Mouse (Mus musculus) MEL (cell line): ENCODE measurements around the gene Gnai1.

Source experiments
- CHD1 ChIP-seq: IDR thresholded peaks from 2 replicates; pipeline ENCODE4 v1.6.1; 2012; ENCODE audit warnings: low read depth, mild to moderate bottlenecking, inconsistent platforms, low read length, improper control_type of control experiment
- CTCF ChIP-seq, 3 experiments: IDR thresholded peaks in 2 of 3; conservative IDR thresholded peaks in 1 of 3; 2 replicates each; pipeline ENCODE4 v1.5.1; 2011 to 2012; ENCODE audit warnings: low read length in 3 of 3, low read depth in 2 of 3, mild to moderate bottlenecking in 2 of 3, improper control_type of control experiment in 1 of 3, inconsistent platforms in 1 of 3, mixed read lengths in 1 of 3, moderate library complexity in 1 of 3; ENCODE audit not compliant: control insufficient read depth in 1 of 3, insufficient read depth in 1 of 3, poor library complexity in 1 of 3, severe bottlenecking in 1 of 3
- MAFK ChIP-seq: IDR thresholded peaks from 2 replicates; pipeline ENCODE4 v1.6.1; 2011; ENCODE audit warnings: low read depth, mild to moderate bottlenecking, low read length, improper control_type of control experiment, borderline replicate concordance
- MAX ChIP-seq: IDR thresholded peaks from 2 replicates; pipeline ENCODE4 v1.6.1; 2011; ENCODE audit warnings: low read length, improper control_type of control experiment
- NELFE ChIP-seq: IDR thresholded peaks from 2 replicates; pipeline ENCODE4 v1.6.1; 2011; ENCODE audit warnings: low read depth, low read length, improper control_type of control experiment
- POLR2A ChIP-seq, 2 experiments: IDR thresholded peaks; 2 replicates each; pipeline ENCODE4 v1.6.1; 2011 to 2012; ENCODE audit warnings: low read length in 2 of 2, mild to moderate bottlenecking in 2 of 2, control low read depth in 1 of 2, improper control_type of control experiment in 1 of 2, low read depth in 1 of 2, moderate library complexity in 1 of 2; ENCODE audit not compliant: control insufficient read depth in 1 of 2, insufficient read depth in 1 of 2, poor library complexity in 1 of 2
- SMC3 ChIP-seq: IDR thresholded peaks from 2 replicates; pipeline ENCODE4 v1.6.1; 2011; ENCODE audit warnings: low read depth, low read length, improper control_type of control experiment
- TCF12 ChIP-seq: IDR thresholded peaks from 2 replicates; pipeline ENCODE4 v1.6.1; 2014; ENCODE audit warnings: low read depth, mild to moderate bottlenecking, inconsistent platforms, low read length, improper control_type of control experiment, moderate library complexity

- TF ChIP-seq CHD1: no peak
- TF ChIP-seq MAFK: no peak
- TF ChIP-seq POLR2A (IDR thresholded peaks at IDR 0.05; ENCODE audit: control insufficient read depth in 1 of 2, insufficient read depth in 1 of 2, low read depth in 1 of 2, low read length in 2 of 2, poor library complexity in 1 of 2): no peak
- no peak for TF ChIP-seq CTCF (IDR thresholded peaks at IDR 0.05 in 2 of 3, conservative IDR thresholded peaks at IDR 0.05 in 1 of 3; ENCODE audit: control insufficient read depth in 1 of 3, insufficient read depth in 1 of 3, low read depth in 2 of 3, low read length in 3 of 3, poor library complexity in 1 of 3, severe bottlenecking in 1 of 3)
- no peak for TF ChIP-seq NELFE
- TF ChIP-seq SMC3: no peak
- TF ChIP-seq TCF12: no peak
- TF ChIP-seq MAX: no peak
These were observed 78.1 kb downstream of the Gnai1 start for GRCm38 (mm10) chr5:18282095-18282494.
